Mouse (Mus musculus): ENCODE measurements at regions not wholly inside any gene's neighbourhood (a gene's known extent, or its start where the extent isn't known, plus 50 kb on each side); places are given as distances from the start of the nearest gene placed in this dataset.
A peak's percentile ranks its signal among the peaks of the same experiment; 100 is the strongest.
"Not testable (repeated sequence)": the region's sequence is repeated elsewhere in the genome, so short reads cannot be mapped to it uniquely, and the experiment has no call there.

- H3K4me3 ChIP-seq (ENCODE audit: insufficient read depth, low read depth, low read length): no peak overlapping the region
- no peak overlapping the region for H3K27ac ChIP-seq (replicated peaks; ENCODE audit: low read depth, low read length)
- no peaks in the 10 kb centered on the region for H3K4me1 ChIP-seq (ENCODE audit: control insufficient read depth, insufficient read depth, insufficient read length, low read length)
Measured at GRCm38 (mm10) chr12:15640320-15640719, 176.4 kb downstream of the Trib2 start.

GRCm38 (mm10) chr12:15629971-15630370 is 186.8 kb downstream of the Trib2 start:
- Histone ChIP-seq H3K4me3 (ENCODE audit: insufficient read depth, low read depth, low read length) (no peak overlapping the region), H3K4me1 (ENCODE audit: control insufficient read depth, insufficient read depth, insufficient read length, low read length) (no peaks in the 10 kb centered on the region), H3K27ac (replicated peaks; ENCODE audit: low read depth, low read length) (no peak overlapping the region)

GRCm38 (mm10) chr12:15619521-15619920 is 197.2 kb downstream of the Trib2 start:
- H3K27ac ChIP-seq (replicated peaks; ENCODE audit: low read depth, low read length): no peak overlapping the region
- no peak overlapping the region for H3K4me3 ChIP-seq (ENCODE audit: insufficient read depth, low read depth, low read length)
- H3K4me1 ChIP-seq (ENCODE audit: control insufficient read depth, insufficient read depth, insufficient read length, low read length): peaks cover 2% of the 10 kb centered on the region; the same call in 1 of the 2 replicates

GRCm38 (mm10) chr12:15617312-15617711 is 199.4 kb downstream of the Trib2 start:
- peaks cover 2% of the 10 kb centered on the region; the same call in 1 of the 2 replicates for H3K4me1 ChIP-seq (ENCODE audit: control insufficient read depth, insufficient read depth, insufficient read length, low read length)
- H3K27ac ChIP-seq (replicated peaks; ENCODE audit: low read depth, low read length): 0 out of 2 replicates have a peak overlapping the region, but pooled peaks have one; percentile 23

GRCm38 (mm10) chr12:15611847-15612580 is 204.7 kb downstream of the Trib2 start:
- Histone ChIP-seq H3K4me3 (ENCODE audit: insufficient read depth, low read depth, low read length) (no peak overlapping the region), H3K27ac (replicated peaks; ENCODE audit: low read depth, low read length) (no peak overlapping the region; the same call in 1 of the 2 replicates), H3K4me1 (ENCODE audit: control insufficient read depth, insufficient read depth, insufficient read length, low read length) (peaks cover 2% of the 10 kb centered on the region; the same call in 1 of the 2 replicates)

More at GRCm38 (mm10) chr12:15617312-15617711, 199.4 kb downstream of the Trib2 start:
- no peak overlapping the region for H3K4me3 ChIP-seq (ENCODE audit: insufficient read depth, low read depth, low read length)

GRCm38 (mm10) chr12:15607091-15607490 is 209.6 kb downstream of the Trib2 start:
- no peak overlapping the region for H3K4me3 ChIP-seq (ENCODE audit: insufficient read depth, low read depth, low read length)
- peaks cover 2% of the 10 kb centered on the region; the same call in 1 of the 2 replicates for H3K4me1 ChIP-seq (ENCODE audit: control insufficient read depth, insufficient read depth, insufficient read length, low read length)
- 0 out of 2 replicates have a peak overlapping the region, but pooled peaks have one; percentile 42 for H3K27ac ChIP-seq (replicated peaks; ENCODE audit: low read depth, low read length)

- H3K4me1 ChIP-seq (ENCODE audit: control insufficient read depth, insufficient read depth, insufficient read length, low read length): peaks cover 2% of the 10 kb centered on the region; the same call in 1 of the 2 replicates
- peak overlapping the region; percentile 39; the same call in 1 of the 2 replicates for H3K27ac ChIP-seq (replicated peaks; ENCODE audit: low read depth, low read length)
- H3K4me3 ChIP-seq (ENCODE audit: insufficient read depth, low read depth, low read length): no peak overlapping the region
Measured at GRCm38 (mm10) chr12:15606095-15606494, 210.6 kb downstream of the Trib2 start.

GRCm38 (mm10) chr12:15604630-15605029 is 212.1 kb downstream of the Trib2 start:
- H3K27ac ChIP-seq (replicated peaks; ENCODE audit: low read depth, low read length): no peak overlapping the region
- H3K4me3 ChIP-seq (ENCODE audit: insufficient read depth, low read depth, low read length): no peak overlapping the region
- peaks cover 2% of the 10 kb centered on the region; the same call in 1 of the 2 replicates for H3K4me1 ChIP-seq (ENCODE audit: control insufficient read depth, insufficient read depth, insufficient read length, low read length)

- Histone ChIP-seq H3K4me3 (ENCODE audit: insufficient read depth, low read depth, low read length) (no peak overlapping the region), H3K27ac (replicated peaks; ENCODE audit: low read depth, low read length) (no peak overlapping the region), H3K4me1 (ENCODE audit: control insufficient read depth, insufficient read depth, insufficient read length, low read length) (peaks cover 2% of the 10 kb centered on the region; the same call in 1 of the 2 replicates)
Measured at GRCm38 (mm10) chr12:15603885-15604284, 212.8 kb downstream of the Trib2 start.

GRCm38 (mm10) chr12:15603319-15603718 is 213.4 kb downstream of the Trib2 start:
- peaks cover 2% of the 10 kb centered on the region; the same call in 1 of the 2 replicates for H3K4me1 ChIP-seq (ENCODE audit: control insufficient read depth, insufficient read depth, insufficient read length, low read length)
- H3K4me3 ChIP-seq (ENCODE audit: insufficient read depth, low read depth, low read length): no peak overlapping the region
- H3K27ac ChIP-seq (replicated peaks; ENCODE audit: low read depth, low read length): no peak overlapping the region

GRCm38 (mm10) chr12:15594704-15595103 is 222.0 kb downstream of the Trib2 start:
- Histone ChIP-seq H3K4me1 (ENCODE audit: control insufficient read depth, insufficient read depth, insufficient read length, low read length) (no peaks in the 10 kb centered on the region), H3K27ac (replicated peaks; ENCODE audit: low read depth, low read length) (no peak overlapping the region), H3K4me3 (ENCODE audit: insufficient read depth, low read depth, low read length) (no peak overlapping the region)

- not testable (repeated sequence) for H3K4me3 ChIP-seq (ENCODE audit: insufficient read depth, low read depth, low read length); H3K27ac ChIP-seq (replicated peaks; ENCODE audit: low read depth, low read length); H3K4me1 ChIP-seq (ENCODE audit: control insufficient read depth, insufficient read depth, insufficient read length, low read length)
Measured at GRCm38 (mm10) chr12:15587864-15588263, 228.9 kb downstream of the Trib2 start.

- no peaks in the 10 kb centered on the region for H3K4me1 ChIP-seq (ENCODE audit: control insufficient read depth, insufficient read depth, insufficient read length, low read length)
- H3K27ac ChIP-seq (replicated peaks; ENCODE audit: low read depth, low read length): no peak overlapping the region
- no peak overlapping the region for H3K4me3 ChIP-seq (ENCODE audit: insufficient read depth, low read depth, low read length)
Measured at GRCm38 (mm10) chr12:15586706-15587442, 229.8 kb downstream of the Trib2 start.

GRCm38 (mm10) chr12:15585845-15586244 is 230.9 kb downstream of the Trib2 start:
- no peak overlapping the region for H3K4me3 ChIP-seq (ENCODE audit: insufficient read depth, low read depth, low read length)

GRCm38 (mm10) chr12:15584721-15585120 is 232.0 kb downstream of the Trib2 start:
- Histone ChIP-seq H3K4me3 (ENCODE audit: insufficient read depth, low read depth, low read length) (no peak overlapping the region), H3K27ac (replicated peaks; ENCODE audit: low read depth, low read length) (no peak overlapping the region), H3K4me1 (ENCODE audit: control insufficient read depth, insufficient read depth, insufficient read length, low read length) (no peaks in the 10 kb centered on the region)

More at GRCm38 (mm10) chr12:15585845-15586244, 230.9 kb downstream of the Trib2 start:
- no peaks in the 10 kb centered on the region for H3K4me1 ChIP-seq (ENCODE audit: control insufficient read depth, insufficient read depth, insufficient read length, low read length)
- H3K27ac ChIP-seq (replicated peaks; ENCODE audit: low read depth, low read length): no peak overlapping the region

All from brown adipose tissue, adult 24 weeks (tissue).